Mouse (Mus musculus): ENCODE measurements at regions not wholly inside any gene's neighbourhood (a gene's known extent, or its start where the extent isn't known, plus 50 kb on each side); places are given as distances from the start of the nearest gene placed in this dataset.

- peak; percentile 27; the same call in 1 of the 2 replicates for TF ChIP-seq CTCF (IDR thresholded peaks at IDR 0.05)
- H3K4me3 ChIP-seq: no peak overlapping the region
- H3K27ac ChIP-seq: no peak overlapping the region
- DNase-seq: peak; percentile 14
- intact Hi-C loops (cut with DNase I): no loop called here
These were observed 885.1 kb upstream of the Pou3f3 start for GRCm38 (mm10) chr1:41810318-41810964.

GRCm38 (mm10) chr1:41811130-41811529, 884.4 kb upstream of the Pou3f3 start:
- Histone ChIP-seq H3K27ac (no peak overlapping the region), H3K4me3 (no peak overlapping the region)
- DNase-seq: no peak
- no peak for TF ChIP-seq CTCF (IDR thresholded peaks at IDR 0.05)
- intact Hi-C loops (cut with DNase I): no loop called here

- DNase-seq: no peak
- intact Hi-C loops (cut with DNase I): no loop called here
- TF ChIP-seq CTCF (IDR thresholded peaks at IDR 0.05): no peak
- Histone ChIP-seq H3K27ac (no peak overlapping the region), H3K4me3 (no peak overlapping the region)
These were observed 883.5 kb upstream of the Pou3f3 start for GRCm38 (mm10) chr1:41812071-41812470.

- no peak for TF ChIP-seq CTCF (IDR thresholded peaks at IDR 0.05)
- intact Hi-C loops (cut with DNase I): no loop called here
- no peak for DNase-seq
- no peak overlapping the region for H3K27ac ChIP-seq
- no peak overlapping the region for H3K4me3 ChIP-seq
These were observed 881.2 kb upstream of the Pou3f3 start for GRCm38 (mm10) chr1:41814032-41815005.

- intact Hi-C loops (cut with DNase I): no loop called here
- Histone ChIP-seq H3K4me3 (no peak overlapping the region), H3K27ac (no peak overlapping the region)
- no peak for DNase-seq
- no peak for TF ChIP-seq CTCF (IDR thresholded peaks at IDR 0.05)
These were observed 880.5 kb upstream of the Pou3f3 start for GRCm38 (mm10) chr1:41815021-41815420.

GRCm38 (mm10) chr1:41822742-41823141, 872.8 kb upstream of the Pou3f3 start:
- intact Hi-C loops (cut with DNase I): no loop called here
- Histone ChIP-seq H3K4me3 (no peak overlapping the region), H3K27ac (no peak overlapping the region)
- TF ChIP-seq CTCF (IDR thresholded peaks at IDR 0.05): no peak
- DNase-seq: no peak

- no peak for DNase-seq
- no peak for TF ChIP-seq CTCF (IDR thresholded peaks at IDR 0.05)
- Histone ChIP-seq H3K27ac (no peak overlapping the region), H3K4me3 (no peak overlapping the region)
- intact Hi-C loops (cut with DNase I): no loop called here
These were observed 870.3 kb upstream of the Pou3f3 start for GRCm38 (mm10) chr1:41825223-41825622.

GRCm38 (mm10) chr1:41831641-41832040, 863.9 kb upstream of the Pou3f3 start:
- TF ChIP-seq CTCF (IDR thresholded peaks at IDR 0.05): no peak
- H3K4me3 ChIP-seq: no peak overlapping the region
- no peak overlapping the region for H3K27ac ChIP-seq
- intact Hi-C loops (cut with DNase I): no loop called here
- DNase-seq: no peak
